Mouse (Mus musculus) common myeloid progenitor, adult 5-6 weeks (primary cell): ENCODE results near the gene Rnf222. TPM values are rescaled to one million over a fixed set of nuclear protein-coding genes. Genes with fewer than 3 reads are reported as not detected.
"Not testable (repeated sequence)": the region's sequence is repeated elsewhere in the genome, so short reads cannot be mapped to it uniquely, and the experiment has no call there.

Experiments used
- ATAC-seq: replicated peaks from 2 replicates; pipeline ENCODE4 v1.8.0; 2016; ENCODE audit warnings: low read depth, mild to moderate bottlenecking, moderate TSS enrichment, inconsistent platforms; ENCODE audit not compliant: poor library complexity, severe bottlenecking
- total RNA-seq: library from RNA; stranded (forward); fragments of 200-1000, 187-1606 nt; gene quantifications from 2 replicates; pipeline ENCODE4 v1.2.3, GENCODE M21; 2017

Gene Rnf222
- total RNA-seq, 1 experiment from 2014 or later, result 0.23 TPM

DNA sequence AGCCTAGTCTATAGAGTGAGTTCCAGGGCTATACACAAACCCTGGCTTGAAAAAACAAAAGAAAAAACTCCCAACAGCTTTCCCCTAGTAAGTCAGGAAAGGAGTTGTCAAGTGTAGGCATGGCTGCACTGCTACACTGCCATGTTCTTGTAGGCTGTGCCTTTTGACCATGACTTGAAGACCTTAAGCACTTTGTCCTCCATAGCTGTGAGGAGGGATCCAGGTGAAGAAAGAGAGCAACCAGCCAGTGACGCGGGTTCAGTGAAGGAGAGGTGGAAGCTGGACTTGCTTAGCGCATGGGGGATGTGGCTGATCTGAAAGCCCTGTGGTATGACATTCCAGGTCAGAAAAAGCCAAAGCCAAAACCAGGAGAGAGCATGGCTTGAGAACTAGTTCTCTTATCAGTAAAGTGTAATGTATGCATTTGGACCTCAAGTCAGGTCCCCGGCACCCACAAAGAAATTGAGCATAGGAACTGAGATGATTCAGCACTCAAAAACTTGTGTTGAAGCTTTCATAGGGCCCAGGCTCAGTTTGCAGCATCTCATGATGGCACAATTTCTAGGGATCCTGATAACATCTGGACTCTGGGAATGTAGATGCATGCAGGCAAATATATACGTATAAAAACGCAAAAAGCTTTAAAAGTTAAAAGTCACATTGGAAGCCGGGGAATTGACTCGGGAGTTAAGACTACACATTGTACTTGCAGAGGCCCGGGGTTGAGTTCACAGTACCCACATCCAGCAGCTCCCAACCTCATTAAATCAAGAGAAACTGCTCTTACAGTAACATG, 17.5 kb downstream of the Rnf222 start:
- no peak for ATAC-seq

DNA sequence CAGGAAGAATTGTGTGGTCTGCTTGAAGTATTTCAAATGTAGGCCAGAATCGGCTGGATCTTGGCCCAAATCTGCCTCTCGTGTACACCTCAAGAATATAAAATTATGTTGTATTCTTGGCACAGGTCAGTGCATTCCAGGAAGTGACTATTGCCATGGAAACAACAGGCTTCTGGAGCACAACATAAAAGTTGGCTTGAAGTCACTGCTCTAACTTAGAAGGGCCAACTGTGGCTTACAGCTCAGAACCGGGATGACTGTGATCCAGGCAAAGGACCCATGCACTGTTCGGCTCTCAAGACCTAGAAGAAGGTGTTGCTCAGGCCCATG, 18.1 kb downstream of the Rnf222 start:
- no peak for ATAC-seq

DNA sequence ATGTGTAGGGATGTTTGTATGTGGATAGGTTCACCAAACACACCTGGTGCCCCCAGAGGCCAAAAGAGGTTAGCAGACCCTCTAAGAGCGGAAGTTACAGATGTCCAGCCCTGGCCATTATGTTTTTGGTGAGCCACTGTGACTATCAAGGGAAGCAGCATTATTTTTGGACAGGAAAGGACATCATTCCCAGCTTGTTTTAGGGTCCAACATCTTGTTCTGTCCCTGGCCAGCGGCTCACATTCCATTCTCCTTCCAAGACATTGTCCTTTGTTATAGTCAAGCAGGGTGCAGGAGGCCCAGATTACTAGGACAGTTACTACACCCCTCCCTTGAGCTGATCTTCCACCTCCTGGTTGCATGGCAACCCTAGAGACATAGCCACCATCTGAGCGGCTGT, 18.9 kb downstream of the Rnf222 start:
- no peak for ATAC-seq

DNA sequence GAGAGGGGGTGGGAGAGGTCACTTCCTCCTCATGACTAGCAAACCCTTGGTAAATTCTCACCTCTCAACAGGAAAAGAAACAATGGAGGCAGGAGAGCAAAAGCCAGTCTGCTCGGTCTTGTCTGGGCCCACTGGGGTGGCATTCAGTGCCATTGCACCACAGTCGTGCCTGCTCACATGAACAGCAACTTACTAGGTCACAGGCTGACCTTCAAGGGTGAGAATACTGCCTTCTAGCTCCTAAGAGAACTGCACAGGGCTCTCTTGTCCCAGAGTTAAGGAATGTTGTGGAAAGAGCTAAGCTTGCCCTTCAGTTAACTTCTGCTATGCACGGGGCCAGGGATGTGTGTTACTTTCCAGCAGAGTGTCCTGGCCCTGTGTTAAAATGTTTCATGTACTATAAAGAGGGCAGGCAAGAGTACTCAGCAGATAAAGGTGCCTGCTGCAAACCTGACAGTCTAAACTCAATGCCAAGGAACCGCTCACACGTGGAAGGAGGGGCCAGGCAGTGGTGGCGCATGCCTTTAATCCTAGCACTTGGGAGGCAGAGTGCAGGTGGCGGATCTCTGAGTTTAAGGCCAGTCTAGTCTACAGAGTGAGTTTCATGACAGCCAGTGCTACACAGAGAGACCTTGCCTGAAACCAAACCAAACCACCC, 20.6 kb downstream of the Rnf222 start:
- no peak for ATAC-seq

DNA sequence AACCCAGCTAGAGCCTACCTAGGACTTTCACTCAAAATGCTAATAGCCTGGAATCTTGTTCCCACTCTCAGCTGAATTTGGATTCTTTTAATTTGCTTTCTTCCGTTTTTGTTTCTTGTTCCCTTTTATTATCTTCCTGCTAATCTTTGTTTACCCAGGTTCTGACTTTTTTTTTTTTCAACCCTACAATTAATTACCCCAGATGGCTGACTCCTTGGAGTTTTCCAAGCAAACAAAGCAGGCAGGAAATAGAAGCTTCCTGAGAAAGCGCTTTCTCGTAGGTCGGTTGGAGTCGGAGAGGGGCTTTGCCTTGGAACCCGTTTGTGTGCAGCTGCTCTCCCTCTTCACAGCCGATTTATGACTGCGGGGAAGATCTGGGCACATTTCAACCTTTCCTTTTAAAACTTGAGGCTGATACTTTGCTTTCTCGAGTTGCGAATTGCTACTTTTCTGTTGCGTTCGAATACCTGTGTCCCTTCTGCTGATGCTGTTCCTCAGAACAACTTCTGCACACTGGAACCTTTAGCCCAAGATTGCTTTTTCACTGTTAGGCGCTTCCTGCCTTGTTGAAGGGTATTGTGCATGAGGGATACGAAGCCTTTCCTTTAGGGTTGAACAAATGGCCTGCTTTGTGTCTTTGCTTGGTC, 23.3 kb downstream of the Rnf222 start:
- no peak for ATAC-seq

DNA sequence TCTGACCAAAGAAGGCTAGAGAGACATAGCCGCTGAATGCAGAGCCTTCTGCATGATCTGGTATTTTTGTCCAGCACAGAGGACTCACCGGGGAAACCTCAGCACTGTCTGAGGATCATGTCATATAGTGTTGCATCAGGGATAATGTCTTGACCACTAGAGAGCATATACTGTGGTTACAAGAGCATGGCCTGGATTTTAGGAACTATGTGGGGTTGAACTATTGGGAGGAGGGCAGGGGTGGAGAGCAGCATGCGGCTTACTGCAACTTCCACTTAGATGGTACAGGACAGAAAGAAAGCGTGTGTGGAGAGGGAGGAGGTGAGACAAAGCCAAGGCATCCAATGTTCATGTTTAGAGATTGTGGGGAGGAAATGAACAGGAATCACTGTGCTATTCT, 26.2 kb downstream of the Rnf222 start:
- ATAC-seq, result peak; percentile 54

DNA sequence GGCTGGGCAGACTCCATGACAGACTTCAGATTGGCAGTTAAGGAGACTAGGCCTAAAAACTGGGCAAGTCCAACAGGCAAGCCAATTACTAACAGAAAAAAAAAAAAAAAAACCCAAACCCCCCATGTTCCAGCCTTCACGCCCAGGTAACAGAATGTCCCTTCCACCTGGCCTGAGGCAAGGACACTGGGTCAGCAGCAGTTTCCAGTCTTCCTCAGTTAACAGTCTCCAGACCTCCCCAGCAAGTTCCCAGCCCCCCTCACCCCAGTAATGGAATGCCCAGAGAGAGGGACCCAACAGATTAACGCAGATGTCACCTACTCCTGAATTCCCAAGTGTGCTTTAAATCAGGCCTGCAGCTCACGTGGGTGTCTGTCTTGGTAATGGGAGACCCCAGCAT, 34.8 kb downstream of the Rnf222 start:
- ATAC-seq, result no peak

DNA sequence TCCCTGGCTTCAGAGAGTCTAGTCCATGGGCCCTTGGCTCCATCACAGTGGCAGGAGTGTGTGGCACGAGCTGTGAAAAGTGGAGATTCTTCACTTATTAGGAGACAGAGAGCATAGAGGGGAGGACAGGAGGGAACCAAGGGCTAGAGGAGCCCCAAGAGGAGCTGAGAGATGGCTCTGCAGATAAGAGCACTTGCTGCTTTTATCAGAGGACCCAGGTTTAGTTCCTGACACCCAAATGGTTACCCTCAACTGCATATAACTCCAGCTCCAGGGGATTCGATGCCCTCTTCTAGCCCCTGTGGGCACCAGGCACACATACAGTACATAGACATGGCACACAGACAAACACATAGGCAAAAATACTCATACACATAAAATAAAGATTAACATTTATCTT, 36.4 kb downstream of the Rnf222 start:
- ATAC-seq, result no peak

DNA sequence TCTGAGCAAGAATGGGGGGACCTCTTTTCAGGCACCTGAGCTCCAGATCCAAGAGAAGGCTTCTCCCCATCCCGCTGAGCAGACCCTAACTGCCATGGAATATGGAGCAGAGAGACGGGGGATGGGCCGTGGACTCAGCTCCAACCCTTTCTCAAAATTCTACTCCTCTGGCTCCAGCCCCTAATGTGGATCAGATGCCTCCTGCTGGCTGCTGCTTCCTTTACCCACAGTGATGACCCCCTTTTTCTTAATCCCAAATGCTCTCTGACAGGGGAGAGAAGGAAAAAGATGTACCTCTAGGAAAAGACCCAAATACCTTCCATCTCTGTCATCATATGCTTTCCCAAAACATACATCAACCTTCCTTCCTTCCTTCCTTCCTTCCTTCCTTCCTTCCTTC, 38.6 kb downstream of the Rnf222 start, which contains the start of gene Odf4:
Gene Odf4 (minus strand): TSS at position 101 of the 400 bp plus-strand sequence.
- ATAC-seq, result no peak

DNA sequence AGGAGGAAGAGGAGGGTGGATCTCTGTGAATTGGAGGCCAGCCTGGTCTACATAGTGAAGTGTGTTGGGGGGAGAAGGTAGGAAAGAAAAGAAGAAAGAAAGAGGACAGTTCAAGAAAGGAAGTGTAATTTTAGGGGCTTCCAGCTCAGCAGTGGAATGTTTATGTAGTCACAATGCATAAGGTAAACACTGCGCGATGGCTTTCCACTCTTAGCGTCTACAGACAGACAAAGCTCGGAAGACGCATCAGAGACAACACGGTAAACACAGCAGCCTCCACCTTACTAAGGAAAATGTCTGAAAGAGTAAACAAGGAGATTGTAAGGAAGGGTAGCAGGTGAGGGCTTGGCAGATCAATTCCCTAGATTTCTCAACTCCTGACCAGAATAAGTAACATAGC, 41.6 kb downstream of the Rnf222 start:
- ATAC-seq, result no peak

DNA sequence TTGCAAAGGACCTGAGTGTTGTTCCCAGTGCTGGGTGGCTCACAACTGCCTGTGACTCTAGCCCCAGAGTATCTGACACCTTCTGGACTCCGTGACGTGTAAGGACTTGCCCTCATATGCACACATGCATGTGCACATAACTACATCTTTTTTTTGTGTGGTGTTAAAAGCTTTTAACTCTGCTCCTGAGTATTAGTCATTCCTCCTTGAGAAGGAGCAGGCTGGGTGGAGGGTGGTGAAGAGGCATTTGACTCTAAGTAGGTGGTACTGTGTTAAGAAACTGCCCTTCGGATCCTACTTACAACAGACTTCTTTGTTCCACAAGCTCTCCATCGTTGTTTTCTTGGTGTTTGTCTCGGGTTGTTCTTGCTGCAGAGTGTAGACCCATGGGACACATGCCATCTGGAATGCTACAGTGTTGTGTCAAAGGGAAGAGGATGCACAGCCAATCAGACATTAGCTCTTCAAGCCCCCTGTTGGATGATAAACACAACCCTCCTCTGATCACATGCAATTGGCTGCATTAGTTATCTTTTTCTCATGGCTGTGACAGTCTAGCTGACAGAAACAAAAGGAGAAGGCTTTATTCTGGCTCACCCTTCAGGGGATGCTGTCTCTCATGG, 45.6 kb downstream of the Rnf222 start:
- no peak for ATAC-seq

DNA sequence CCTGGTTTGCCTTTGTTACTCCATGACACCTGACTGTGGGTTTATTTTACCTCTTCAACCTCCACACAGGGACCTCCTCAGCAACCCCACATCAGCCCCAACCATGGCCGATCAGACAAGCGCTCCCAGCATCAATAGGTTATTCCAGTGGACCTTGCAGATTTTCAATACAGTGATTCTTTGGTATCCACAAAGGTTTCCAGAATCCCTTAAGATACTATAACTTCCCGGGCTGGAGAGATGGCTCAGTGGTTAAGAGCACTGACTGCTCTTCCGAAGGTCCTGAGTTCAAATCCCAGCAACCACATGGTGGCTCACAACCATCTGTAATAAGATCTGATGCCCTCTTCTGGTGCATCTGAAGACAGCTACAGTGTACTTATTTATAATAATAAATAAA, 48.6 kb downstream of the Rnf222 start:
- ATAC-seq, result not testable (repeated sequence)

DNA sequence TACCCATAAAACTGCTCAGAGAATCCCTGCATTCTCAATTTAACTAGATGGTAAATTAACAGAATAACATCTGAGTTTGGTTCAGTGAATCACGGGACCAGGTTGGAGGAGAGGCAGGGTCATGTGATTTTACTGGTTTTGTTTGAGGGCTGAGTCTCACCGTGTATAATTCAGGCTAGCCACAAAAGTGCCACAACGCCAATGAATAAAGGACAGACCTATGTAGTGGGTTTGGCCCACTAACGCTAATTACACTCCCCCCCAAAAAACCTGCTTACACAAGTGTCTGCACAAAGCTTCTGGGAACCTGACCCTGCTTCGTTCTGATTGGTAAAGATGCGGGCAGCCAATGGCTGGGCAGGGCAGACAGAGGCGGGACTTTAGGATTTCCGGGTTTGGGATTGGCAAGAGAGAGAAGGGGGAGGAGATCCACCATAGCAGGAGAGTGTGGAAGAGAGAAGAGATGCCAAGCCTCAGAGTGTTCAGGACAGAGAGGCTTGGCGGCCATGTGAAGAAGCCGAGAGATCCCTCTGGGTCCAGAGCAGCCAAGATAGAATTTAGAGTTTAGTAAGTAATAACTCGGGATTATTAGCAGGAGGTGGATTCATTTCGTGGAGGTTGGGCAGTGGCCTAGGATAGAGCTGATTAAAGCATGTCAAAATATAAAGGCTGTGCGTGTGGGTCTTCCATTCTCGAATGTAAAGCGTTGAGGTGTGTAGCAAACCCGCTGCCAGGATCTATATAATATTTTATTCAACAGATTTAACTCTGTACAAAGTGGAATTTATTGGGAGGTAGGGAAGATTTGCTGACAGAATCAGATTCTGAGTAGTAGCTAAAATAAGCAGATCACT, 51.3 kb downstream of the Rnf222 start:
- peak; percentile 99 for ATAC-seq

DNA sequence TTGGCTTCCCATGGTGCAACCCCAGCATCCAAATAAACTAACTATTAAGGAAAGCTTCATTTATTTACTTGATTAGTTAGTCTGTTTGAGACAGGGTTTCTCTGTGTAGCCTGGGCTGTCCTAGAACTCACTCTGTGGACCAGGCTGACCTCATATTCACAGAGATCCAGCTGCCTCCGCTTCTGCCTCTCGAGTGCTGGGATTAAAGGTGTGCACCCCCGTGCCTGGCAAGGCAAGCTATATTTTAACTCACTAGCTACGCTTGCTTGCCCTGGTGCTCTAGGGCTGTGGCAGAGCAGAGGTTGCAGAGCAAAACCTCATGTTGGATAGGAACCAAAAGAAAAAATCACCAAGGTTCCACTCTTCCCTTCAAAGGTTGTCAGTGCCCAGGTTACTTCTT, 52.2 kb downstream of the Rnf222 start:
- ATAC-seq, result no peak

DNA sequence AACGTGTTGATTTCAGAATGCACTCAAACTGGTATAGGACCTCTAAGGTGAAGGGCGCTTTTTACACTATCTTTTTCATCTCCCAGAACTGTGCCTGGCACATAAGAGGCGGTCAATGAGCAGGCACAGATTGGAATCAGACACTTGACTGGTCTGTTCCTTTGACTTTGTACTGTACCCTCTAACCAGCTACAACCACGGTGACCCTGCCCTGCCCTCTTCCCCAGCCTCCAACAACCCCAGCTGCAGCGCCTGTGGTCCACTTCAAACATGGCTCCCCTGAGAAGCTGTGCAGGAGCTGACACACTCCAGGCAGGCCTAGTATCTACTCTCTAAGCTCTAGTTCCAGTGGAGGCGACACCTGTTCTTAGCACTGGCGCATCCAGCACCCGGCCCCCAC, 54.4 kb downstream of the Rnf222 start:
- no peak for ATAC-seq

DNA sequence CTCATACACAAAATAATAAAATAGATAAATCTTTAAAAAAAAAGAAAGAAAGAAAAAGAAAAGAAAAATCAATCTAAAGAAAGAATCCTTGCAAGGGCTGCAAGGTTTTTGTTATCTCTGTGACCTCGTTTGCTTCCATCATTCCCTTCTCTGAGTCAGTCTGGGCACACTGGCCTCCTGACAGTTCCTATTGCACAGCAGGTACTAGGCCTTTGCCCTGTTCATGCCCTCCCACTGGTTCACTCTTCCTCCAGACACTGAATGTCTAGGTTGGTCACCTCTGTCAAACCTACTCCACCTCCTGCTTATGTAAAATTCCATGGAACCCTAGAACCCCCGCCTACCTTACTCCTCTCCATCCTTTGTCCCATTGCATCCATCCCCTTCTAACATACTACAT, 56.9 kb downstream of the Rnf222 start:
- no peak for ATAC-seq
